Mouse (Mus musculus) bone marrow macrophage, adult 2 months (primary cell): ENCODE measurements around the gene Lgals3bp. TPM values are rescaled to one million over a fixed set of nuclear protein-coding genes. Genes with fewer than 3 reads are reported as not detected.

Experiments
- H3K27ac ChIP-seq: 2 replicates; pipeline ENCODE4 v1.5.1; 2012; ENCODE audit warnings: low read depth, low read length; ENCODE audit not compliant: insufficient read depth
- H3K4me1 ChIP-seq: 2 replicates; pipeline ENCODE4 v1.6.1; 2012; ENCODE audit warnings: low read length; ENCODE audit not compliant: control insufficient read depth, insufficient read depth
- H3K4me3 ChIP-seq: 2 replicates; pipeline ENCODE4 v1.5.1; 2012; ENCODE audit warnings: mild to moderate bottlenecking, low read length, moderate library complexity; ENCODE audit not compliant: insufficient read depth
- CTCF ChIP-seq: IDR thresholded peaks from 2 replicates; pipeline ENCODE4 v1.5.1; 2012; ENCODE audit warnings: low read depth, mild to moderate bottlenecking, low read length, moderate library complexity
- POLR2A ChIP-seq: IDR thresholded peaks from 2 replicates; pipeline ENCODE4 v1.6.1; 2012; ENCODE audit warnings: mild to moderate bottlenecking, low read depth, low read length, borderline replicate concordance
- polyA plus RNA-seq: library from polyadenylated mRNA; stranded (reverse); fragments of >200 nt; gene quantifications from 2 replicates; pipeline ENCODE4 v1.2.4, GENCODE M21; 2012; ENCODE audit not compliant: missing spikeins, insufficient read depth, insufficient read length

Lgals3bp gene
- polyA plus RNA-seq, 1 experiment, result 891 TPM

DNA sequence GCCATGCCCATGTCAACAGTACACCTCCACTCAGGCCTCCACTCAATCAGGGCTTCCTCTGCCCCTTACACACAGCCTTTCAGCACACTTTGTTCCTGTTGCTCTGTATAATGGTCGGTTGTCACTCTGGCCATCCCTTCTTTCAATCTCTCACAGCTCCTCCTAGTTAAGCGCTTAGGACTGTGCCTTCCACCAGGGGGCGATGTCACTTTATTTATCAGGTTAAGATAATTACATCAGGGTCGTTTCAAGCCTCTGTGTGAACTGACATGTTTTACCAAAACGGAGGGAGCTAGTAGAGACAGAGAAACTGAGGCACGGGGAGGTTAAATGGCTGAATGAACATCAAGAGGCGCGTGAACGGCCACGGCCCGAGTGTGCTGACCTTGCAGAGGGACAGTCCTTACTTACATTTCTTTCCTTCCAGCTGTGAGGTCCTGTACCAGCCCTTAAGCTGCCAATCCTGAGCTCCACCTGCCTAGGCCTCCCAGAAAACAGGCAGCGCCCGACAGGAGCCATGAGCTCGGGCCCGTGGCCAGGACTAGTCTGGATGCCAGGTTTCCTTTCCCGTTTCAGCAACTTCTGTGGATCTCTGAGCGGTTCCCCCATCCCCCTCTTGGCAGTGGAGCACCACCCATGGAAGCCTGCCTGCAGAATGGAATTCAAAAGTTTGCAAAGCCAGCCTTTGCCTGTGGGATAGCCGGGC, 21.5 kb upstream of the Lgals3bp start:
- H3K4me3 ChIP-seq, result no peak overlapping the region; the same call in 1 of the 2 replicates
- H3K27ac ChIP-seq, result no peak overlapping the region

GRCm38 (mm10) chr11:118420261-118420660, 18.4 kb upstream of the Lgals3bp start:
- Histone ChIP-seq H3K4me1 (peaks cover 30% of the 10 kb centered on the region), H3K4me3 (no peak overlapping the region), H3K27ac (no peak overlapping the region)
- TF ChIP-seq CTCF, result no peak
- TF ChIP-seq POLR2A, result no peak

More for the DNA sequence above, 21.5 kb upstream of the Lgals3bp start:
- TF ChIP-seq CTCF (peak; percentile 71), POLR2A (no peak)
- peaks cover 7% of the 10 kb centered on the region for H3K4me1 ChIP-seq

GRCm38 (mm10) chr11:118418834-118419504, 17.1 kb upstream of the Lgals3bp start, which contains the start of gene Cant1:
Cant1 (minus strand) TSS chr11:118419086.
- Histone ChIP-seq H3K4me3 (peak within 1 kb of the TSS; percentile 73), H3K4me1 (peaks cover 36% of the 10 kb centered on the region), H3K27ac (peak within 1 kb of the TSS; percentile 65)
- no peak for TF ChIP-seq POLR2A
- TF ChIP-seq CTCF, result no peak

- peak overlapping the region; percentile 72 for H3K4me3 ChIP-seq
- H3K27ac ChIP-seq, result peak overlapping the region; percentile 65
- no peak for TF ChIP-seq CTCF
- TF ChIP-seq POLR2A, result no peak
- peaks cover 36% of the 10 kb centered on the region for H3K4me1 ChIP-seq
These were observed 16.5 kb upstream of the Lgals3bp start for GRCm38 (mm10) chr11:118418442-118418833.

- Histone ChIP-seq H3K4me3 (peak overlapping the region; percentile 72), H3K27ac (no peak overlapping the region), H3K4me1 (peaks cover 36% of the 10 kb centered on the region)
- TF ChIP-seq POLR2A, result no peak
- TF ChIP-seq CTCF, result no peak
These were observed 15.6 kb upstream of the Lgals3bp start for GRCm38 (mm10) chr11:118417496-118417895.

DNA sequence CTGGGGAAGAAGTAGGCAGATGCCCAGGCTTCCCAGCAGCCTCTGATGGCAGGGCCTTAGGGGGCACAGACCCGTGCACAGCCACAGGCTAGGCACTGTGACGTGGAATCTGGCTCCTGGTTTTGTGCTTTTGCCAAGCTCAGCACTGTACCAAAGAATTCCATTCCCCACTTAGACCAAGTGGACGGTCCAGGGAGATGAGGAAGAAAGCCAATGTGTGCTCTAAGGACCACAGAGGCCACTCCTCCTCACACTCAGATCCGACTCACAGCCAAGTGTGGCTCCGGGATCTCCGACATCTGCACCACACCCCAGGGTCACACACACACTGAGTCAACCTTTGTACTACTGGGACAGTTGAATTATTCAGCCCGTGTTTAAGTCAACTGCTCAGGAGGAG, 14.2 kb upstream of the Lgals3bp start:
- TF ChIP-seq POLR2A (no peak), CTCF (no peak)
- peaks cover 36% of the 10 kb centered on the region for H3K4me1 ChIP-seq
- H3K27ac ChIP-seq, result no peak overlapping the region
- no peak overlapping the region for H3K4me3 ChIP-seq

DNA sequence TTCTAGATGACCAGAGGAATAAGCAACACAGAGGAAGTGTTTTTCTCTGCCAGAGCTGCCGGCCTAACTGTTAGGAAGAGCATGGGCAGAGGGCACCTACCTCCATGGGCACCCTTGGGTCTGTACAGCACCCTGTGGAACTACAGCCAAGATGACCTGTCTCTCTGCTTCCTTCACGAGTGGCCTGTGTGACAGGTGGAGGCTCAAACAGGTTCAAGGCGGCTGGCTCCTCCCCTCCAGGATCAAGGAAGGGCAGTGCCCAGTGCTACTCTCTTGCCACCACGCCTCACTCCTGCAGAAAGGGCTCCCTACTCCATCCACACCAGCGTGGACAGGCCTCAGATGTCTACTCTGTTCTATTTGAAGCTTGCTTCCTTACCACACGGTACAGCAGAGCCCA, 13.7 kb upstream of the Lgals3bp start:
- Histone ChIP-seq H3K27ac (no peak overlapping the region), H3K4me1 (peaks cover 36% of the 10 kb centered on the region), H3K4me3 (no peak overlapping the region)
- no peak for TF ChIP-seq CTCF
- TF ChIP-seq POLR2A, result no peak

GRCm38 (mm10) chr11:118414270-118414669, 12.4 kb upstream of the Lgals3bp start:
- Histone ChIP-seq H3K27ac (no peak overlapping the region), H3K4me3 (no peak overlapping the region), H3K4me1 (peaks cover 29% of the 10 kb centered on the region)
- TF ChIP-seq POLR2A (no peak), CTCF (no peak)

DNA sequence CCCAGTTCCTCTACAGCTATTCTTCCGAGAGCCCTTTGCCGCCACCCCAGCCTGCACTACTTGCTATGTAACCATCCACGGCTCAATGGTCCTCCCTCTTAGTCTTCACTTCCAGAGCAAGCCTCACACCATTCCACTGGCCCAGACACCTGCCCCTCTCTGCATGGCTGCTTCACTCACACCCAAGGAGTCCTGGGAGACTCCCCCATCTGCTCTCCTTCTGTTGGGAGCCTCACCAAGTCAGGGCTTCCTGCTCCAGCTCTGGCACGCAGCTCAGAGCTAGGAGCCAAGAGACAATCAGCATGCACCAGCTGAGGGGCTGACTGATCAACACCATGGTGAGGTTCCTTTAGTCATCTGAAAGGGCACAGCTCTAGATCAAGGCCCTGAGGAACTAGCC, 11.2 kb upstream of the Lgals3bp start:
- no peak for TF ChIP-seq CTCF
- no peak for TF ChIP-seq POLR2A
- Histone ChIP-seq H3K27ac (no peak overlapping the region), H3K4me1 (peaks cover 29% of the 10 kb centered on the region), H3K4me3 (no peak overlapping the region)

DNA sequence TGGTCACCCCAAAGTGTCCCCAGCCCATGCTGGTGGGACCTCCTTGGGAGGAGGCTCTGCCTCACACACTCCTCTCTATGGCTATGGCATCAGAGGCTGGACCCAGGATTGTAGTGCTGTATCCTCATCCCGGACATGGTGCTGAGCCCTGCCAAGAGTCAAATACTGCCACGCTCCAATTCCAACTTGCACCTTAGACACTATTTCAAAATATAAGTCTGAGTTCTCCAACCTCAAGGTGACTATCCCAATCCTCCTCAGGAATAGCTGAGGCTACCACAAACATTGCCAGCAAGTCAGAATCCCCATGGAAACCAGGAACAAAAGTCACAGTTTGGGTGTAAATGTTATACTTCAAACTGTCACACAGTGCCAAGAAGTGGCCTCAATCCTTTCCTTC, 10.7 kb upstream of the Lgals3bp start:
- Histone ChIP-seq H3K27ac (no peak overlapping the region), H3K4me3 (no peak overlapping the region), H3K4me1 (peaks cover 27% of the 10 kb centered on the region)
- TF ChIP-seq POLR2A (no peak), CTCF (no peak)
